Mouse (Mus musculus) brain, embryonic 14.5 days (tissue): ENCODE measurements at regions not wholly inside any gene's neighbourhood (a gene's known extent, or its start where the extent isn't known, plus 50 kb on each side); places are given as distances from the start of the nearest gene placed in this dataset.

Experiments used
- CTCF ChIP-seq: fragments of 200-500 bp; IDR thresholded peaks from 2 replicates; pipeline ENCODE4 v1.5.1; 2012; ENCODE audit warnings: inconsistent platforms, mild to moderate bottlenecking, moderate library complexity, borderline replicate concordance; ENCODE audit not compliant: insufficient read depth, insufficient read length; ENCODE audit errors: extremely low read depth
- POLR2A ChIP-seq: fragments of 200-500 bp; IDR thresholded peaks from 2 replicates; pipeline ENCODE4 v1.6.1; 2012; ENCODE audit warnings: mild to moderate bottlenecking, inconsistent platforms, borderline replicate concordance; ENCODE audit not compliant: poor library complexity, insufficient read depth, insufficient read length, severe bottlenecking; ENCODE audit errors: extremely low read depth

DNA sequence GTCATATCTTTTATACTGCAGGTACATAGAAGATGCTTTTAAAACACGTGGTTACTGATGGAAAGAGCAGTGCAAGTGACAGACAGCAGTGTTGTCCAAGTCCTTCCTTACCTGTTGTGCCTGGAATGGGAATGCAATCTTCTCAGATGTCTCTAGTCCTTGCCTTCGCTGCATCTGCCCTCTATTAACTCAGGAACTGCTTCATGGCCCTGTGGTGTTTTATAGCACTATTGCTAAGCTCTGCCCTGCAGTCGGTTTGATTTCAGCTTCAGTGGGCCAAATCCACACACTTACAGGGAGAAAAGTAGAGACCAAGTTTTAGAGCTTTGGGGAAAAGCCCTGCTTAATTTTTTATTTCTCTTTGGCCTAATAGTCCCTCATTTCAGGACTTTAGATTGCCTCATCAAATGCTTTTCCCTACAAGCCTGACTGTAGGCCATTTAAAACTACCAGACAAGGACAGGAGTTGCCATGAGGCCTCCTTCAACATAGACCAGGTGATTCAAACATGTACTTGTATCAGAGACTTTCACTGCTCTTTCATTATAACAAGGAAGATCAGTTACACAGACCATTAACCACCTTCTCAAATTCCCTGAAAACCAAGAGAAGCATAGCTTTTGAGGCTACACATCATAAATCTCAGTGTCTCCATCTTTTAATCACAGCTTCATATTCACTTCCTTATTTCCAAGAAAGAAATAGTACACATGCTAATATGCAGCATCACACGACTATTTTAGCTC lies 358.7 kb downstream of the Dnajb9 start:
- TF ChIP-seq CTCF (no peak), POLR2A (no peak)
